Mouse (Mus musculus): ENCODE results near the gene Mcat.

The Mcat gene

GRCm38 (mm10) chr15:83583419-83584156 is 20.0 kb upstream of the Mcat start:
- in situ Hi-C loops (cut with MboI; ENCODE audit: unreplicated experiment in 2 of 2): no loop called here

- in situ Hi-C loops (cut with MboI; ENCODE audit: unreplicated experiment in 2 of 2): no loop called here
Observed at GRCm38 (mm10) chr15:83582931-83583330, 19.3 kb upstream of the Mcat start.

GRCm38 (mm10) chr15:83576651-83577050 is 13.1 kb upstream of the Mcat start:
- in situ Hi-C loops (cut with MboI; ENCODE audit: unreplicated experiment in 2 of 2): no loop called here

- in situ Hi-C loops (cut with MboI; ENCODE audit: unreplicated experiment in 2 of 2): no loop called here
Observed at GRCm38 (mm10) chr15:83575543-83575942, 12.0 kb upstream of the Mcat start.

GRCm38 (mm10) chr15:83574731-83575351 is 11.3 kb upstream of the Mcat start:
- in situ Hi-C loops (cut with MboI; ENCODE audit: unreplicated experiment in 2 of 2): loop anchor here in 1 of 2 experiments (5.0 kb wide), 1 partner anchor 32 kb away; no protein-coding TSS in a partner anchor

GRCm38 (mm10) chr15:83573606-83574005 is 10.0 kb upstream of the Mcat start:
- in situ Hi-C loops (cut with MboI; ENCODE audit: unreplicated experiment in 2 of 2): loop anchor here in 1 of 2 experiments (5.0 kb wide), 1 partner anchor 34 kb away; no protein-coding TSS in a partner anchor

GRCm38 (mm10) chr15:83572132-83572531 is 8.5 kb upstream of the Mcat start:
- in situ Hi-C loops (cut with MboI; ENCODE audit: unreplicated experiment in 2 of 2): loop anchor here in 1 of 2 experiments (5.0 kb wide), 1 partner anchor 35 kb away; no protein-coding TSS in a partner anchor

GRCm38 (mm10) chr15:83571636-83572035 is 8.0 kb upstream of the Mcat start:
- in situ Hi-C loops (cut with MboI; ENCODE audit: unreplicated experiment in 2 of 2): loop anchor here in 1 of 2 experiments (5.0 kb wide), 1 partner anchor 36 kb away; no protein-coding TSS in a partner anchor

GRCm38 (mm10) chr15:83570641-83571040 is 7.1 kb upstream of the Mcat start:
- in situ Hi-C loops (cut with MboI; ENCODE audit: unreplicated experiment in 2 of 2): loop anchor here in 1 of 2 experiments (5.0 kb wide), 1 partner anchor 37 kb away; no protein-coding TSS in a partner anchor

- in situ Hi-C loops (cut with MboI; ENCODE audit: unreplicated experiment in 2 of 2): loop anchor here in 1 of 2 experiments (5.0 kb wide), 1 partner anchor 38 kb away; no protein-coding TSS in a partner anchor
Observed at GRCm38 (mm10) chr15:83569682-83570081, 6.1 kb upstream of the Mcat start.

GRCm38 (mm10) chr15:83568544-83568943 is 5.0 kb upstream of the Mcat start:
- in situ Hi-C loops (cut with MboI; ENCODE audit: unreplicated experiment in 2 of 2): no loop called here

- in situ Hi-C loops (cut with MboI; ENCODE audit: unreplicated experiment in 2 of 2): no loop called here
Observed at GRCm38 (mm10) chr15:83567728-83568127, 4.1 kb upstream of the Mcat start.

GRCm38 (mm10) chr15:83566006-83566405 is 2.4 kb upstream of the Mcat start:
- in situ Hi-C loops (cut with MboI; ENCODE audit: unreplicated experiment in 2 of 2): no loop called here

GRCm38 (mm10) chr15:83565434-83565833 is 1.8 kb upstream of the Mcat start:
- in situ Hi-C loops (cut with MboI; ENCODE audit: unreplicated experiment in 2 of 2): no loop called here

- in situ Hi-C loops (cut with MboI; ENCODE audit: unreplicated experiment in 2 of 2): loop anchor here in 1 of 2 experiments (5.0 kb wide), 1 partner anchor 38 kb away; no protein-coding TSS in a partner anchor
Observed at GRCm38 (mm10) chr15:83563857-83564651, 467 bp upstream of the Mcat start.

GRCm38 (mm10) chr15:83562626-83563270 is 839 bp downstream of the Mcat start:
- in situ Hi-C loops (cut with MboI; ENCODE audit: unreplicated experiment in 2 of 2): loop anchor here in 1 of 2 experiments (5.0 kb wide), 1 partner anchor 40 kb away; no protein-coding TSS in a partner anchor

GRCm38 (mm10) chr15:83560941-83561477 is 2.6 kb downstream of the Mcat start:
- in situ Hi-C loops (cut with MboI; ENCODE audit: unreplicated experiment in 2 of 2): loop anchor here in 1 of 2 experiments (5.0 kb wide), 1 partner anchor 41 kb away; no protein-coding TSS in a partner anchor

- in situ Hi-C loops (cut with MboI; ENCODE audit: unreplicated experiment in 2 of 2): loop anchor here in 1 of 2 experiments (5.0 kb wide), 1 partner anchor 37 kb away; no protein-coding TSS in a partner anchor
Observed at GRCm38 (mm10) chr15:83555161-83555974, 8.2 kb downstream of the Mcat start.

GRCm38 (mm10) chr15:83553831-83554230 is 9.8 kb downstream of the Mcat start:
- in situ Hi-C loops (cut with MboI; ENCODE audit: unreplicated experiment in 2 of 2): no loop called here

All from v-Abl transformed pro-B cells (cell line).